Mouse (Mus musculus): ENCODE data around the gene Ncbp1.
"Not testable (repeated sequence)": the region's sequence is repeated elsewhere in the genome, so short reads cannot be mapped to it uniquely, and the experiment has no call there.

Gene Ncbp1

GRCm38 (mm10) chr4:46129311-46130004 lies 9.0 kb upstream of the Ncbp1 start:
- DNase-seq (ENCODE audit: low spot score), result no peak

DNA sequence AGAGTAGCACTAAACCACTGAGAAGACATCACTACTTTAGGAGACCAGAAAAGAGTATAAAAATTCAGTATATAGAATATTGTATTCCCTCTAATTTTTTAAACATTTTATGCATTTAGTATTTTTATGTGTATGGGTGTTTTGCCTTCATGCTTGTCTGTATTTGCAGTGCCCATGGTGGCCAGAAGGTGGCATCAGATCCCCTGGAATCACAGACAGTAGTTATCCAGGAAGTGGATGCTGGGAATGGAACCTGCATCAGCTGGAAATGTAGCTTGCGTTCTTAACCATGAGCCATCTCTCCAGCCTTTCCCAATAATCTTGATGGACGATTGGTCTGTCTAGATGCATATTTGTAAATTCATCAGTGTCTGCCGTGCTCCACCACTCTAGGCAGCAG lies 8.2 kb upstream of the Ncbp1 start:
- no peak for DNase-seq (ENCODE audit: low spot score)

- DNase-seq (ENCODE audit: low spot score), result no peak
These were observed 6.6 kb upstream of the Ncbp1 start for GRCm38 (mm10) chr4:46131791-46132190.

GRCm38 (mm10) chr4:46137629-46138286 lies 655 bp upstream of the Ncbp1 start:
- no peak for DNase-seq (ENCODE audit: low spot score)

- DNase-seq (ENCODE audit: low spot score), result no peak
These were observed 5.9 kb downstream of the Ncbp1 start for GRCm38 (mm10) chr4:46144323-46144722.

- DNase-seq (ENCODE audit: low spot score), result no peak
These were observed 8.5 kb downstream of the Ncbp1 start for GRCm38 (mm10) chr4:46146881-46147280.

GRCm38 (mm10) chr4:46151903-46152544 lies 13.6 kb downstream of the Ncbp1 start:
- no peak for DNase-seq (ENCODE audit: low spot score)

DNA sequence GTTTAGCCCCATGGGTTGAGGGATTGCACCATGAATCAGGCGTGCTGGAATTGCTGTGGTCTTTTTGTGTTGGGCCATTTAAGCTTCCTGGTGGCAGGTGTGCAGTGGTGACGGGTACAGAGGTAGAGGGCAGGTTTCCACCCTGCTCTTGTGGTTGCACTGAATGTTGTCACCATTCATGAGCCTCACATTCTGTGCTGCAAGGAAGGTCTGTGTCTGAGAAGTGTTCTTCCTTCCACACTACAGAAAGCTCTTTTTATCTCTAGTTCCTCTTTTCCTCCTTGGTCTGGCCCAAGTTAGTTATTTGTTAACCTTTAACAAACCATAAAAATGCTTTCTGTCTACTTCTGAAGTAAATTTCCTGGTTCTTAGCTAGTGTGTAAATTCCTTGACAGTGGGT lies 25.6 kb downstream of the Ncbp1 start:
- DNase-seq (ENCODE audit: low spot score), result no peak

DNA sequence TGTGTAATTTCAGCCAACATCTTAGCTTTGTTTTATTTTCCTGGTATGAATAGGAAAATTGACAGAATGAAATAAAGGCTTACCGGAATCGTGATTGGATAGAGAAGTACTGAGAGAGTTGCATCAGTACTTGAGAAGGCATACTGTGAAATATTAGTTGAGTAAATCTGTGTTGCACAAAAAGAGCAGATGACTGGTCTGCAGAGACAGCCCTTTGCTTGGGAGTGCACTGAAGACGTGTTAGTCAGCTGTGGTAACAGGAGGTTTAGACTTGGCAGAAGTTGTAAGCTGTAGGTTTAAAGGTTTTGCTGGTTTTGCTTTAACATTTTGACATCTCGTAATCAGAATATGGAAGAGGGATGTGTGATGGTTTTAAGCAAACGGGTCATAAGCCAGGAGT lies 27.4 kb downstream of the Ncbp1 start:
- no peak for DNase-seq (ENCODE audit: low spot score)

DNA sequence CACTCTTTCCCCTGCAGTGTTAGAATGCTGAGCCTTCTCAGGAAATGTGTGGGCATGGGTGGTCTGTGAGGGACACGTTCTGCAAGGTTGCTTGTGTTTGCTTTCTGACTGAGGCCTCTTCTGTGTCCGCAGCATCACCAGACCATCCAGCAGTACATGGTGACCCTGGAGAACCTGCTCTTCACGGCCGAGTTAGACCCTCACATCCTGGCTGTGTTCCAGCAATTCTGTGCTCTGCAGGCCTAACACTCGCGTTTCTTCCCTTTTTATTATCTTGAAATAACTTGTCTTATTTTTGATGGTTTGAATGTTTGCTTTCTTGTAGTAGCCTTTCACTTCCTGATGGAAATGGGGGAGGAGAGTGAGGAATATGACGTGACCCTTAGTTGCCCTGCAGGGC lies 33.3 kb downstream of the Ncbp1 start:
- DNase-seq (ENCODE audit: low spot score), result no peak

DNA sequence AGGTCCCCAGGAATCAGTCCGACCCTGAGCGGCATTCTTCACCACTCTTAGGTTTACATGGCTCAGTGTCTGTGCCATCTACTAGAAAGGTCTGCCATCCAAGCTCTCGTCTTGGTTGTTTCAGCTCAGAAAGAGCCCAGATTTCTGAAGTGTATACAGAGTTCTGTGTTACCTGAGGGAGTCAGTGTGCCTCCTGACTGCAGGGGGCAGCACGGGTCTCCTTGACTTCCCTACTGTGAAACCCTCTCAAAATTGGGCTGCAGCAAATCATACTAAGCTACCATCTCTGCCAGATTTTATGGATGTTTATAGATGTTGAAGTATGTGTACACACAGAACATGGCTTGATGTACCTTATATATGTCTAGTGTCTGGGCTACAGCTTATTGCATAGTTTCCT lies 37.9 kb downstream of the Ncbp1 start:
- DNase-seq (ENCODE audit: low spot score), result no peak

DNA sequence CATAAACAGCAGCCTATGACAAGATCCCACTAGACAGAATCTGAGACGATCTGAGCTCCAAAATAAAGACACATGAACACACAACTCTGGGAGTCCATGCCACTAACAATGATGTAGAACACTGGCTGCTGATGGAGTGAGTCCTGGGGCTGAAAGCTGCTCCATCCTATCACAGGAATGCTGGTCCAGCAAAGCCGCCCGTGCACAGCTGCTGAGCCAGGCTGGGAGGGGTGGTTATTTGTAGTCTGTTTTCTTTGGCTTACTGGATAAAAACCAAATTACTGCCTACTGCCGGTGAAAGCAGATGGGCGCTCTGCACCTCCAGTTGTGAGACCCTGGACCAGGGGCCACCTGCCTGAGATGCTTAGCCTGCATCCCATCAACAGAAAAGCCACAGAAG lies 38.6 kb downstream of the Ncbp1 start:
- no peak for DNase-seq (ENCODE audit: low spot score)

- DNase-seq (ENCODE audit: low spot score), result no peak
These were observed 39.1 kb downstream of the Ncbp1 start for GRCm38 (mm10) chr4:46177496-46177895.

GRCm38 (mm10) chr4:46181168-46181567 lies 42.8 kb downstream of the Ncbp1 start:
- no peak for DNase-seq (ENCODE audit: low spot score)

GRCm38 (mm10) chr4:46182181-46182580 lies 43.8 kb downstream of the Ncbp1 start:
- DNase-seq (ENCODE audit: low spot score), result no peak

- no peak for DNase-seq (ENCODE audit: low spot score)
These were observed 47.0 kb downstream of the Ncbp1 start for GRCm38 (mm10) chr4:46185423-46185822.

- no peak for DNase-seq (ENCODE audit: low spot score)
These were observed 47.5 kb downstream of the Ncbp1 start for GRCm38 (mm10) chr4:46185890-46186289.

DNA sequence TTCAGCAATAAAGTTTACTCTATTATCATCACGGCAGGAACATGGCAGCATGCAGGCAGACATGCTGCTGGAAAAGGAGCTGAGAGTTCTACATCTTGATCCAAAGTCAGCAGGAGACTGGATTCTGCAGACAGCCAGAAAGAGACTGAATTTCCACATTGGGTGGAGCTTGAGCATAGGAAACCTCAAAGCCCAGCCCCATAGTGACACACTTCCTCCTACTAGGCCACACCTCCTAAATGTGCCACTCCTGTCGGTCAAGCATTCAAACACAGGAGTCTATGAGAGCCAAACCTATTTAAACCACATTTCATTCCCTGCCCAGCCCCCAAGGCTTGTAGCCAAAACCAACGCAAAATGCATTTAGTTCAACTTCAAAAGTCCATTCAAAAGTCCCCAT lies 48.1 kb downstream of the Ncbp1 start:
- DNase-seq (ENCODE audit: low spot score), result no peak

GRCm38 (mm10) chr4:46192011-46192410 lies 53.6 kb downstream of the Ncbp1 start:
- not testable (repeated sequence) for DNase-seq (ENCODE audit: low spot score)

- DNase-seq (ENCODE audit: low spot score), result peak; percentile 90
These were observed 57.5 kb downstream of the Ncbp1 start, which contains the start of gene Xpa for GRCm38 (mm10) chr4:46195781-46196487. Gene Xpa (minus strand): TSS chr4:46196311.

GRCm38 (mm10) chr4:46196513-46196912 lies 58.1 kb downstream of the Ncbp1 start:
- DNase-seq (ENCODE audit: low spot score), result no peak

DNA sequence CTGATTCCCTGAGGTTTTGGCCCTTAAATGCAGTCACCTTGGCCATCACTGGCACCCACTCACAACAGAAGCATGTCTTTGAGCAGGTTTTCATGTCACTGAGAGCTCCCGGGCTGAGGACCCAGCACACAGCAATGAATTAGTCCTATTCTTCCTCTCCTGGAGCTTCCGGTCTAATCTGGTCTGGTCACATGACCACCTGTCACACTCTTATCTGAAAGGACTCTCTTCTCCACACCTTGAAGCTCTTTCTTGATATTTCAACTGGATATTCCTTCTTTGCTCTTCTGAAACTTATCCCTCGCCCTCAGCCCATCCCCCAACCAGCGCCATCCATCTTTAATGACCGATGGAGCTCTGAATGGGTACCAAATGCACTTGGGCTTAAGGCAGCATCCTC lies 59.7 kb downstream of the Ncbp1 start:
- DNase-seq (ENCODE audit: low spot score), result no peak
